Mouse (Mus musculus): ENCODE data around the gene Thap3.
A peak's percentile ranks its signal among the peaks of the same experiment; 100 is the strongest.

Gene Thap3

DNA sequence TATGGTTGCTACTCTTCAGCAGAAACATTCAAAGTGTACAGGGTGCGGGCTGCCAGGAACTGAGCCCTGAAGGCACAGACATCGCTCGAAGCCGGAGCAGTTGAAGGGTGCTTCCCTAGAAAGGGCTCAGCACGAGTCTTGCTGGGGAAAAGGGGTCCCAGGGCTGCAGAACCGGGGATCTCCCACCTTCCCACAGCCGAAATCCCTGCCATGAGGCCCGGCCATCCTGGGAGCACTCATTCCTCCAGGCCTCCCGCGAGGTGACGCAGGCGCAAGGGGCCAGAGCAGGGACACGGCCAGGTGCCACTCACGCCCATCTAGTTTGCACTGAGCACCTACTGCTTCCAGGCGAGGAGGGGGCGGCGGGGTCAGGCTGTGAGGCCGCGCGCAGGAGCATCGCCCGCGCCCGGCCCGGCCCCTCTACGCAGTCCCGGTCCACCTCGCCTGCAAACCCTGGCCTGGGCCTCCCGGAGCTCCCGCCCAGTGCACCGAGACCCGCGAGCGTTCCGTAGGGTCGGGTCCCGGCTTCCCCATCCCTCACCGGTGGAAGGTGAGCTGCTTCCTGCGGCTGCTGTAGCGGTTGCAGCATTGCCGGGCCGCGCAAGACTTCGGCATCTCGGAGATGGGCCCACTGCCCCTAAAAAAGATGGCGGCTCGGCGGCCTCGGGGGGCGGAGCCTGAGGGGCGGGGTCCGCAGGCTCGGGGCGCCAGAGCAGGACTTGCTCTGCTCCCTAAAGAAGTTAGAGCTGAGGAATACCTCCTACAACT lies at the start of gene Thap3:
Gene Thap3, minus strand, starts transcription at position 656 of the 768 bp plus-strand sequence.
- DNase-seq (ENCODE audit: low read depth, low spot score) = peak; percentile 86

DNA sequence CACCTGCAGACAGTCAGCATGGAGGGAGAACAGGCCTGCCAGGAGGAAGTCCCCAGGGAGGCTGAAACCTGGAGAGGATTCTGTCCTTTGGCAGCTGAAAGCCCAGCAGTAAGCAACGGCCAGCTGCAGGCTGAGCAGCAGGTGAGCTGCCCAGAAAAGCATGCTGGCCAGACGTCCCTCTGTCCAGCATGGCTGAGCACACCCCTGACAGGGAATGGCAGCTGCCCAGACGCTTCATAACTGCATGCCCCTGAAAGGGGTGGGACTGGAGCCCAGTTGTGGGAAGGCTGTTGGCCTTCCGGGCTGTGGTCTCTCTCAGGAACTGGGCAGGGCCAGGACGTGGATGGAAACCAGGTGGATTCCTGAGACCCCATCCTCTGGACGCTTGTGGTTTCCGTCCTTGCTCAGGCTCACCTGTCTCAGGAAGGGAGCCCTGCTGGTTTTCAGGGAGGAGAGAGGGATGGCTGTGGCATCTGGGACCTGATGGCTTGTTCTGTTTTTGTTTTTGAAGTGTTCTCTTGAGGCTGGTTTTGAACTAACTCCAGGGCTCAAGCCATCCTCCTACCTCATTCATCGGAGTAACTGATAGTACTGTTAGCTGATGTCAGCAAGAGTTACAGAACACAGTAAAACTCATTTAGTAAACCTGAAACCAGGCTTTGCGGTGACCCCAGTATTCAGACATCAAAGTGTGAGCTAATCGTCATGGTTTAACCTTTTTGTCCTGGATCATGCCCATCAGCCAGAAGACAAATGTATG lies 49.6 kb upstream of the Thap3 start, which contains the start of gene Tas1r1:
Gene Tas1r1, minus strand, starts transcription at position 344 of the 760 bp plus-strand sequence.
- DNase-seq (ENCODE audit: low read depth, low spot score) = peak; percentile 16

DNA sequence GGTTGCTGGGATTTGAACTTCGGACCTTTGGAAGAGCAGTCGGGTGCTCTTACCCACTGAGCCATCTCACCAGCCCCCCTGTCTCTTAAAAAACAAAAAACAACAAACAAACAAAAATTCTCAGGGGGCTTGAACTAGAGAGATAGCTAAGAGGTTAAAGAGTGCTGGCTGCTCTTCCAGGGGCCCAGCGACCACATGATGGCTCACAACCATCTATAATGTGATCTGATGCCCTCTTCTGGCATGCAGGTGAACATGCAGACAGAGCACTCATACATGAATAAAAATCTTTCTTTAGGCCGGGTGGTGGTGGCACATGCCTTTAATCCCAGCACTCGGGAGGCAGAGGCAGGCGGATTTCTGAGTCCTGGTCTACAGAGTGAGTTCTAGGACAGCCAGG lies 47.7 kb upstream of the Thap3 start:
- peak; percentile 39 for DNase-seq (ENCODE audit: low read depth, low spot score)

DNA sequence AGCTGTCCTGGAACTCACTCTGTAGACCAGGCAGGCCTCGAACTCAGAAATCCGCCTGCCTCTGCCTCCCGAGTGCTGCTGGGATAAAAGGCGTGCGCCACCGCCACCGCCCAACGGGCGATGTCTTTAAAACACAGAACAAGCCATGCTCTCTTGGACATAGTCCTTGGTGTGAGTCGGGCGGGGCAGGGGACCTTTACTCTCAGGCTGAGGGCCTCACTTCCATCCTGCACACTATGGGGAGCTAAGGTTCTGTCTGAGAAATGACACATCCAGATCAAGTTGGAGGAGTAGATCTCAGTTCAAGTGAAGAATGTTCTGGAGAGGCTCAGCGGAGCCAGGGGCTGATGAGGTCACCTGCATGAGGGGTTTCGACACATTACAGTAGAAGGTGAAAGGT lies 44.1 kb upstream of the Thap3 start:
- DNase-seq (ENCODE audit: low read depth, low spot score) = no peak

DNA sequence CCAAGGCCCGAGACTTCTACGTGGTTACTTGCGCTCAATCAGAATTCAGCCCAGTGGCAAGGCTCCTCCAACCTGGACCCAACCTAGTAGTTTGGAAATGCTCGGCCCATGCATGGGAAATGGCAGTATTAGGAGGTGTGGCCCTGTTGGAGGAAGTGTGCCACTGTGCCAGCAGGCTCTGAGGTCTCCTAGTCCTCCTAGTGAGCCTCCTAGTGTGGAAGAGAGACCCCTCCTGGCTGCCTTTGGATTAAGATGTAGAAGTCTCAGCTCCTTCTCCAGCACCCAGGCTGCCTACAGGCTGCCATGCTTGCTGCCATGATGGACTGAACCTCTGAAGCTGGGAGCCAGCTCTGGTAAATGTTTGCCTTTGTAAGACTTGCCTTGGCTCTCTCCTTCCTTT lies 41.2 kb upstream of the Thap3 start:
- DNase-seq (ENCODE audit: low read depth, low spot score) = no peak

DNA sequence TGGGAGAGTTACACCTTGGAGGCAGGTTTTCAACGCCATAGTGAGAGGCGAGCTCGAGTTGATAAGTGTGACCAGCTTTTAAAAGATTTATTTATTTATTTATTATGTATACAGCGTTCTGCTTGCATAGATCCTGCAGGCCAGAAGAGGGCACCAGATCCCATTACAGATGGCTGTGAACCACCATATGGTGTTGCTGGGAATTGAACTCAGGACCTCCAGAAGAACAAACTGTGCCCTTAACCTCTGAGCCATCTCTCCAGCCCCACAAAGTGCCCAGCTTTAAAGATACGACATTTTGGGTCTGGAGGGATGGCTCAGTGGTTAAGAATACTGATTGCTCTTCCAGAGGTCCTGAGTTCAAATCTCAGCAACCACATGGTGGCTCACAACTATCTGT lies 40.3 kb upstream of the Thap3 start:
- DNase-seq (ENCODE audit: low read depth, low spot score) = peak; percentile 56

DNA sequence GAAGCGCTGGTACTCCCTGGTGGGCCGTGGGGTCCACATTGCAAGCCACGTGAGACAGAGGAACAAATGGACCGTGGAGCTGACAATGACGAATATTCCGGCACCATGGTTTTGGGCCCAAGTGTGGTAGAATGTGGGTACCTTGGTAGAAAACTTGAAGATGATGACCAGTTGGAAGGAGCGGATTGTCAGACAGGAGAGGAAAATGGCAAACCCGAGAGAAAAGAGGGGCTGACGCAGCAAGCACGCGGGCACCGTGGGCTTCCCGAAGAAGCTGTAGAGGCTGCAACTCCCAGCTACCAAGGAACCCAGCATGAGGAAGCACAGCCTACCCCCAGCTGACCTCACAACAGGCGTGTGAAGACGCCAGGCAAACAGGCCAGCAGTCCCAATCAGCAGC lies 39.7 kb upstream of the Thap3 start:
- DNase-seq (ENCODE audit: low read depth, low spot score) = no peak

DNA sequence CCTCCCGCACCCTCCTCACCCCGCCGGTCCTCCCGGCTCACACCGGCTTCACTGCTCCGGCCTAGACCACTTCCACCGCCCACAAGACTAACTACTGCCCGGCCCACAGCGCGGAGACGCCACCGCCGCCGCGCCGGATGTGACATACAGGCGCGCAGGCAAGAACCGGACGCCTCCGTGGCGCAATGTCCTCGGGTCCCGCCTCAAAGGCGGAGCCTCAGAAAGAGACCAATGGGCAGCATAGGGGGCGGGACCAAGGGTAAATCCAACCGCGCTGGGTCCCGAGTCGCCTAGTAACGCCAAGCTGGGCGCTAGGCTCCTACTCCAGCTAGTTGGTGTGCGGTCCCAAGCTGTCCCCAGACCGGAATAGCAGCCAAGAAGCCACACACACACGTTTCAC lies 38.7 kb upstream of the Thap3 start, which contains the start of gene Zbtb48:
Gene Zbtb48, minus strand, starts transcription at position 148 of the 400 bp plus-strand sequence.
- peak; percentile 96 for DNase-seq (ENCODE audit: low read depth, low spot score)

DNA sequence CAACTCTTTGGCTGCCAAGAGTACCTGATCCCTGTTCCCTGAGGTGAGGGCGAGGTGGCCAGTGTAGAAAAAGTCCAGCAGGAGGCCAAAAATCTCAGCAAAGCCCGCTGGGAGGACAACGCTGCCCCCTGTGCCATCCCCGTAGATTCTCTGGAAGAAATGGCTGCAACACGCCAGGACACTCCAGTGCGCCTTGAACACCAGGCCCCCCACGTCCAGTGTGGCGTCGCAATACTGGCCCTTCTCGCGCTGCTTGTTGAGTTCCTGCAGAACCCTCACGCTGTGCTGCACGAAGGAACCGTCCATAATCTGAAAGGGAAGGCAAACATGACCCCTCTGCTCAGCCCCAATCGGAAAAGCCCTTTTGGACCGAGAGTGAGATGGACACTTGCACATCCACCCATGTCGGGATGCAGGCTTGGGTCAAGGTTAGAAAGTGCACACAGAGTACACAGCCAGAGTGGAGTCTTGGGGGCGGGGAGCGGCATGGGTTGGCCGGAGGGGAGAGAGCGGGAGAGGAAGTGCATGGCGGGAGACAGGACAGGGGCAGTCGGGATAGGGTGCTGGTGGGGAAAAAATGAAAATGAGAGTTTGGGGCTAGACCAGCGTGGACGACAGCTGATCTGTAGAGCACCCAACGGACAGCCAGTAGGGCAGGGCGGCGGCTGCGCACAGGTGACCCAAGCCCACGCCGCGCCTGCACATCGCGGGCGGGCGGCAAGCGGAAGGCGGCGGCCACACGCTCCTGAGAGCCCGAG lies 38.1 kb upstream of the Thap3 start:
- no peak for DNase-seq (ENCODE audit: low read depth, low spot score)

DNA sequence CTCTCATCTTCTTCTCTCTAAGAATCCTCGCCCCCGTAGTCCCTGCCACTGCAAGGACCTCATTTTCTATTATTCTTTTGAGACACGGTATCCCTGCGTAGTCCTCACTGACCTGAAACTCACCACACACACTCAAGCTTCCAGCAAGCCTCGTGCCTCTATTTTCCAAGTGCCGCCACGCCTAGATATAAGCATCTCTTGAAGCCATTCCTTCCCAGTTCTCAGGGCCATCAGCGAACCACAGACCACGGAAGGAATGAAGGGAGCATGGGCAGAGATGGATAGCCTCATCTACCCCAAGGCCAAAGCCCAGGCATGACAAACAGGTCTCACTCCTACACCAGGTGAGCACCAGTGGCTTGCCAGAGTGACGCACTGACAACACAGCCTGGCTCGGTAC lies 35.7 kb upstream of the Thap3 start:
- no peak for DNase-seq (ENCODE audit: low read depth, low spot score)

DNA sequence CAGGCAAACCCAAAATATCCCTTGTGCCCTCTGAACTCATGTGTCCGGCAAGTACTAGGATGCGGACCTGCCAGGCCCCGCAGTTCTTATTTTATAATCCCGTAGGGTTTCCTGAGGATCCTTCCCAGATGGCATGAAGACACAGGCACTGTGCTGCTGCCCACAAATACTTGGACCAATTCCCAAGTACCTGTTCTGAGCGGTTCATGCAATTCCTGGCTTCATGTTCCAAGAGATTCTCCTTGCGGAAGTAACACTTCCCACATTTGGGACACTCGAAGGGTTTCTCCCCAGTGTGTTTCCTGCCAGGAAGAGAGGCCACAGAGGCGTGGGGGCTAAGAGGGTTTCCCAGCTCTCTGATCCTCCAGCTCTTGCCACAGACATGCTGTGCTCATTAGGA lies 33.7 kb upstream of the Thap3 start:
- no peak for DNase-seq (ENCODE audit: low read depth, low spot score)

DNA sequence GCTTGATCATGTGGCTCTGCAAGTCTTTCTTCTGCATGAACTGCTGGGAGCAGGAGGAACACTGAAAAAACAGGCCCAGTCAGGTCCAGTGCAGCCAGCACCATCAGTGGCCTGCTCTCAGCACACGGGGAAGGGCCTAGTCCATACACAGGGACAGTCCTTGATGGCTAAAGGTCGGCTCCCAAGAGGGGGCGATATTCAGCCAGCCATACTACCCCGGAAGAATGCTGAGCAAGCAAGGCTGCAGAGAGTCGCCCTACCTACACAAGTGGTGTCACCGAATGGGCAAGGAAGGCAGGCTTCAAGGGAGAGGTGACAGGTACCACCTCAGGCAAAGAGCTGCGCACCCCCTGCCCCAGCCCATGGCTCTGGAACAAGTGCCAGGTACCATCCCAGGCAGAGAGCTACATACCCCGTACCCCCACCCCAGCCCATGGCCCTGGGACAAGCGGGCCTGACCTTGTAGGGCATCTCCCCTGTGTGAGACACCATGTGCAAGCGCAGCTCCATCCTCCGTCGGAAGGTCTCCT lies 32.8 kb upstream of the Thap3 start:
- no peak for DNase-seq (ENCODE audit: low read depth, low spot score)

DNA sequence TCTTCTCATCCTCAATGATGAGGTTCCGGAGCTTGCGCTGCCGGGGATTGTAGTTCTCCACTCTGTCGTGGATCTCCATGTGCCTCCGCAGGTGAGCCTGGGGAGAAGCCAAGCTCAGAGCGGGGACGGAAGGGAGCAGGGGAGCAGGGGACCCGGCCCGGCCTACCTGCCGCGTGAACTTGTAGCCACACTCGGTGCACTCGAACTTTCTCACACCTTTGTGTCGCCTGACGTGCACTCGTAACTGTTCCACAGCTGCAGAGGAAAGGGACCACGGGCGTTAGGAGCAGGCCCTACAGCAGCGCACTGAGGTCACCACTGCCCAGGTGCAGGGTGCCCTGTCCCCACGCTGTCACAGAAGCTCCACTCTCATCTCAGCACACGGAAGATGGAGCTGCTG lies 31.2 kb upstream of the Thap3 start:
- DNase-seq (ENCODE audit: low read depth, low spot score) = no peak

DNA sequence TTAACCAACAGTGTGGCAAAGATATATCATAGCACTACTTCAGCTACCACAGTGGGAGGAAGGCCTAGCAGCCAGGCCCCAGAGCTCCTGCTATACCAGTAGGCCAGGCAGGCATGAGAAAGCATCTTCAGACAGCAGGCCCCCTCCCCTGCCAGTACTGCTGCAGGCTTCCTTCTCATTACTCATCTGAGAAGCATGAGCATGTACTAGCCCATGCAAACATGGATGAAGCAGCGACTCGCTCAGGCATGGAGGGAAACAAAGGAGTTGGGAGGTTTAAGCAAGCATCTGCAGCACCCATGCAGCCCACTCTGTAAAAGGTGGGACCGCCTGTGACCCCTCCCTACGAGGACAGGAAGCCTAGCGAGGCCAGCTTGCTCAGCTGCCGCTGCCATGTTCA lies 30.3 kb upstream of the Thap3 start:
- no peak for DNase-seq (ENCODE audit: low read depth, low spot score)

DNA sequence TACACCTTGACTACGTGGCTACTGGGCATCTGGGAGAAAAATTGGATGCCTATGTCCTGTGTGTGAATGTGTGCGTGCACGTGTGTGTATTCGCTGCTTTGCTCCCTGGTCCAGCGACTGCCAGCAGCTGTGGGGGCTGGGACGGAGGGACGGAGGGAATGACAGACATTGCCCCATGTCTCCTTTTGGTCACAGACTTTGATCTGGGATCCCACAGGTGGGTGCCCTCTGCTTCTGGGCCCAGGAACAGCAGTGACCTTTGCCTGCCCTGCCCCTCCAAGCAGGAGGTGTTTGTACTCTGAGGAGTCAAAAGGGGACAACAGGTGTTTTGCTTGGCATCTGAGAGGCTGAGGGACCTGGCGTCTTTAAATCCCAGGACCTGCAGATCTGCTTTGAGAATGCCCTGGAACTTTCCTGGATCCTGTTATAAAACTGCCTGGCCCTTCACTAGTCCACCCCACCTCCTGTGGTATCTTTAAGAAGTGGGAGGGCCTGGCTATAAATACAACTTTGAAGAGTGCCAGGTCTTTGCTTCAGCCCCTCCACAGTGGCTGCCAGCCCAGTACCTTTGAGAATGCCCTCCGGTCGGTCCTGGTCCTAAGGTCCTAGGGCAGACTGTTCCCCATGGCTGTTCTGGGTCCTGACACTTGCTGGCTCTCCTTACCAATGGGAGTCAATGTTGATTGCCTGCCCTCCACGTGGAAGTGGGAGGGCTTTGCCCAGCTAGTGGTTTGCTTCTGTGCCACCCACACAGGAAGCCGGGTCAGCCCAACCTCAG lies 24.4 kb upstream of the Thap3 start:
- no peak for DNase-seq (ENCODE audit: low read depth, low spot score)

DNA sequence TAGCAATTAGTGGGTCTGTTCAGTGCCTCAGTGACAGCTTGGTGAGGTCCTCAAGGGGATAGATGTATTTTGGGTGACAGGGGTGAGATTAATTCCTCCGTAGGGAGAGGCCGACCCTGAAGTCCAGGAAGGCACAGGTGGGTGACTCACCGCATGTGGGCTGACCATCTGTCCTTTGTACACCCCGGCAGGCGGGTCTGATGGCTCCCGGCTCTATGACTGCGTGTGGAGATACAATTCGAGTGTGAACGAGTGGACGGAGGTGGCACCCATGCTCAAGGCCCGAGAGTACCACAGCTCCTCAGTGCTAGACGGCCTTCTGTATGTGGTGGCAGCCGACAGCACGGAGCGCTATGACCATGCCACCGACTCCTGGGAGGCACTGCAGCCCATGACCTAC lies 23.3 kb upstream of the Thap3 start:
- DNase-seq (ENCODE audit: low read depth, low spot score) = no peak

DNA sequence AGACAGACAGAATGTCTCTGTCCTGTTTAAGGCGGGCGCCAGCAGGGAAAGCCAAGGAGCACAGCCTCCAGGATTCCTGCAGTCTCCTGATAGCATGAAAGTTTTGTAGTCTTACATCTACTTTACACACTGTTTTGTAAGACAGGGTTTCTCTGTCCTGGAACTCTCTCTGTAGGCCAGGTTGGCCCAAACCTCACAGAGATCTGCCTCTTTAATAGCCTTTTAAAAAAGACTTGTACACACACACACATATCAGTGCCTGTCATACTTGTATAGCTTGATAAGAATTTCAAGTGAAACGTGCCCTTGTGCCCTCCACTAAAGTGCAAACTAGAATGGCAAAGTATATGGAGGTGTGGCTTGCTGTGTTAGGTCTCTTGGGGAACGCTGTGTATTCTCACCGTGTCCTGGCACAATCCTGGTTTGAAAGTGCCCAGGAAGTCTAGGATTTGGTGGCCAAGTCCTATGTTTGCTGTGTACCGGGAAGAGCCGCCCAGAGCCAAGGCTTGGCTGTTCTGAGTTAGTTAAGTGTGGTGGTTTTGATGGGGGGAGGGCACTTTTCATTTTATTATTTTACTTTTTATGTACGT lies 22.5 kb upstream of the Thap3 start:
- no peak for DNase-seq (ENCODE audit: low read depth, low spot score)

DNA sequence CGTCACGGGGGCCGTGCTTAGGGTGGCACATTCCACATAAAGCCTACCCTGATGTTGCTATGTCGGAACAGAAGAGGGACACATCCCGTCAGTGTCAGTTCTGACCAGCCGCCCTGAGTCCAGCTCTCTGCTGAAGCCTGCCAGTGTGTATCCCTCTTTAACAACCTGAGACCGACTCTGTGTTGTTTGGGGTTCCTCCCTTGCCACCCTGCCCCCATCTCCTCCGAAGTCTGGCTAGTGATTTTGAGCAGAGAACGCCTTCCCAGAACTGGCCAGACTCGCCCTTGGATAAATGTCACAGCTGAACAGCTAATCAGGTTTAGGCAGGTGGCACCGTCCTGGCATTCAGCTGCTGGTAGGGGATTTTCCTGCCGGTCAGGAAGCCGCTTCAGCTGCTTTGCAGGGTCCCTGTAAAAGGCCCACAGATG lies 21.9 kb upstream of the Thap3 start:
- DNase-seq (ENCODE audit: low read depth, low spot score) = peak; percentile 50

DNA sequence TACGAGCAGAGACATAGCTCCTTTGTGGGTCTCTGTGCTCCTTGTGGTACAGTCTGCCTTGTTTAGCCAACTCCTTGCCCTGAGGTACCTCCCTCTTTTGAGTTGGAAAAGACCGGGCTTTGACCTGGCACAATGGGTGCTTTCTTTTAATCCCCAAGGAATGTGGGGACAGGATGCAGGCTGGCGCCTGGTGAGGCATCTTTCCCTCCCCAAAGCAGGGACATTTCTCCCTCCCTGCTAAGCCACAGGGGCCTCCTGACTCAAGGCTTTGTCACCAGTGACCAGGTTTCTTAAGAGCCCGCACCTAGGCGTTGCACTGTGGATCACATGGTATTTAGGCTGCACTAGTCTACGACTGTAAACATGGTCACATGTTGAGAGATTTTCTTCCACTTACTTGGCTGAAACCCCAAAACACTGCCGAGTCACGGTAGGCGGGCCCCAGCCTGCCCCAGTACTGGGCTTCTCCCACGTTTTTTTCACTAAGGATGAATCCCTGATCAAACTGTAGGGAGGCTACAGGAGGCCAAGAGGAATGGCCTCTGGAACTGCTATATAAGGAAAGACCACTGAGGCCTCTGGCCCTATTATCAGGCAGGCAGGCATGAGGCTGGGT lies 21.4 kb upstream of the Thap3 start:
- peak; percentile 58 for DNase-seq (ENCODE audit: low read depth, low spot score)

Data from A20 (cell line).